Mouse (Mus musculus) left cerebral cortex, postnatal 36 days (tissue): ENCODE measurements around the gene Gspt2. TPM values are rescaled to one million over a fixed set of nuclear protein-coding genes. Genes with fewer than 3 reads are reported as not detected.
"Not testable (repeated sequence)": the region's sequence is repeated elsewhere in the genome, so short reads cannot be mapped to it uniquely, and the experiment has no call there.

ENCODE experiments used
- DNase-seq, 2 experiments: peaks; one replicate each; pipeline ENCODE4 v3.0.0; 2021 to 2022; ENCODE audit warnings: low spot score in 2 of 2, mixed read lengths in 1 of 2
- intact Hi-C: fragments of 180-260 bp; cut with DNase I; formaldehyde crosslinking; loops from one replicate; pipeline ENCODE4 v1.15.1; 2025
- total RNA-seq, 2 experiments: library from RNA; stranded (reverse); gene quantifications; 2 replicates each; pipeline ENCODE4 v1.2.3; 2021

Gspt2 gene
- total RNA-seq = 10 to 100 TPM; 29.4 to 35.2 TPM

DNA sequence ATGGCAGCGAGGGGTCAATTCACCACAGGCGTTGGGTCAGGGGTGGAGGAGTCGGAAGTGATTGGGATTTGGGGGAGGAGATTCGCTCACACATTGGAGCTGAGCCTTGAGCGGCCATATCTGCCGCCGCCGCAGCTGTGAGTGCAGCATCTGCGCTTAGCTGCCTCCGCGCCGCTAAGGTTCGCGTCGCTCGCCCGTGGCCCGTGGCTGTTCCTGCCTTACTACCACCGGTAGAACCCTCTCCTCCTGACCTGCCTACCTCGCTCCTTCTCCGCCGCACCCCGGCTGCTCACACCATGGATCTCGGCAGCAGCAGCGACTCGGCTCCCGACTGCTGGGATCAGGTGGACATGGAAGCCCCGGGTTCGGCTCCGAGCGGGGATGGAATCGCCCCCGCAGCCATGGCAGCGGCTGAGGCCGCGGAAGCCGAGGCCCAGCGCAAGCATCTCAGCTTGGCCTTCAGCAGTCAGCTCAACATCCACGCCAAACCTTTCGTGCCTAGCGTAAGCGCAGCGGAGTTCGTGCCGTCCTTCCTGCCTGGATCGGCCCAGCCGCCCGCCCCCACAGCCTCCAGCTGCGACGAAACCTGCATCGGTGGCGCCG lies at the start of gene Gspt2:
Gene Gspt2 (plus strand): TSS at position 109 of the 603 bp plus-strand sequence.
- intact Hi-C loops = loop anchor here (5.0 kb wide), 1 partner anchor 94 kb away; the partner anchor contains the start of gene Maged1
- DNase-seq = peak; percentile 62

DNA sequence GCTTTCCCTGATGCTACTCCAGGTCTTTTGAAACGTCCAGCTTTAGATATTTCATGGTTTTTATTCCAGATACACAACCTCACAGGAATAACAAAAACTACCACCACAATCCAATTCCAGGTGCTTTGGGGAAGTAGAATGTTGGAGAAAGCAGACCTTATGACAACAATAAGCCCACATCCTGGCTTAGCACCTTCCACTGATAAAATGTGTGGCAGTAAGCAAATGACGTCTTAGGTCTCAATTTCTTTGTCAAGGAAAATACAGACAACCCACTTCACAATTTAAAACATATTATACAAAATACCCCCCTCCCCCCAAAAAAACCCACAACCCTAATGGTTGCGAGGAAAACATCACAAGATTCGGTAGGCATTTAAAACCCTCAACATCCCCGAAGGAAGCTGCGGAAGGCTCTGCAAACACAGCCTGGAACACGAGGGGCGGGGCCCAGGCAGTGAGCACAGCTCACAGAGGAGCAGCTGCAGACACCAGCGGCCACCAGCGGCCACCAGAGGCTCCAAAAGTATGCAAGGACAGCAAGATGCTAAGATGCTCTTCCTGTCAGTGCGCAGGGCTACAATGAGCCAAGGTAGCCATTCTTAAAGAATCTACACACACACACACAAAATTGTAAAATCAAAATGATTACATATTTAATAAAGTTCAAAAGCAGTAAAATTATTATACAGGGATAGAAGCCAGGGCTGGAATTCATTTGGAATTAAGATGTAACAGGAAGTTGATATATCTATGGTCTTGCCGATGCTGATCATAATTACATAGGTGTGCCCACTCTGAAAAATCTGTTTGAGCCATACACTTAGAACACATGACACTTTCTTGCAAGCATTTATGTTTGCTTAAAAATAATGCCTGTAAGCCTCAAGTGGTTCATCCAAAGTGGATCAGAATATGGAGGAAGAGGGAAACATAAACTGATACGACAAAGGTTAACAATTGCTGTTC lies 10.8 kb upstream of the Gspt2 start:
- intact Hi-C loops = no loop called here
- DNase-seq = peak; percentile 32 to 34

DNA sequence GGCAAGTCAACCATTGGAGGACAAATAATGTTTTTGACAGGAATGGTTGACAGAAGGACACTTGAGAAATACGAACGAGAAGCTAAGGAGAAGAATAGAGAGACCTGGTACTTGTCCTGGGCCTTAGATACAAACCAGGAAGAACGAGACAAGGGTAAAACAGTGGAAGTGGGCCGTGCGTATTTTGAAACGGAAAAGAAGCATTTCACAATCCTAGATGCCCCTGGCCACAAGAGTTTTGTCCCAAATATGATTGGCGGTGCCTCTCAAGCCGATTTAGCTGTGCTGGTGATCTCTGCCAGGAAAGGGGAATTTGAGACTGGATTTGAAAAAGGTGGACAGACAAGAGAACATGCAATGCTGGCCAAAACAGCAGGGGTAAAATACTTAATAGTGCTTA lies 1.0 kb downstream of the Gspt2 start:
- intact Hi-C loops = loop anchor here (5.0 kb wide), 1 partner anchor 95 kb away; the partner anchor contains the start of gene Maged1
- no peak for DNase-seq

DNA sequence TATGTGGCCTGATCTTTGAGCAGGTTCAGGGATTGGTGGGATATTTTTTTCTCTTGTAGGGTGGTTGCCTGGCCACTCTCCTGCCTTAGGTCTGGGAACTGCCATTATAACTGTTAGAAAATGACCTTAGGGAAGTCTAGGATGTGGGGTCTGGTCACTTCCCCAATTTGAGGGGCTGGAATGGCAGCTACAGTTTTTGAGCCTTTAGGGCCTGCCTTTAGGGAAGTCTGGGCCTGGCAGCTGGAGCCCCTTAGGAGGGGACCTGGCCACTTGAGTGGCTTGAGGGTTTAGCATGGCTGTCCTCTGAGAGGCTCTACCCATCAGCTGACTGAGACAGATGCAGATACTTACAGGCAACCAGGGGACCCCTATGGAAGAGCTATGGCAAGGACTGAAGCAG lies 12.7 kb downstream of the Gspt2 start:
- no peak for DNase-seq
- intact Hi-C loops = no loop called here

DNA sequence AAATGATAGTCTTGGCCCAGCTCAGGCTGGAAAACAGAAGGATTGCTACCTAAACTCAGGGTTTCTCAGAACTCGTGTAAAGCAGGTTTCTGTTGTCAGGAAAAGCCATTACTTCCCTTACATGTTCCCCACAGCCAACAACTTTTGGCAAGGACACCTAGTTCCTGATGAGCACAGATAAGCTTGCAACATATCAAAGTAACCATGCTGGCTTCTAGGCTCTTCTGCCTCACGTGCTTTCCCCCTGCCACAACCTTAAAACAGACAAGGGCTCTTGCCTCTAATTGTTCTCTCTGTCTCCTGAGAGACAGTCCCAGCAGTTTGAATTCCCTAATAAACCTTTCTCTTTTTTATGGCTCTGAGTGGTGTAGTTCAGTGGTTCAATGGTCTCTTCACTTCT lies 21.9 kb downstream of the Gspt2 start:
- no peak for DNase-seq
- intact Hi-C loops = no loop called here

DNA sequence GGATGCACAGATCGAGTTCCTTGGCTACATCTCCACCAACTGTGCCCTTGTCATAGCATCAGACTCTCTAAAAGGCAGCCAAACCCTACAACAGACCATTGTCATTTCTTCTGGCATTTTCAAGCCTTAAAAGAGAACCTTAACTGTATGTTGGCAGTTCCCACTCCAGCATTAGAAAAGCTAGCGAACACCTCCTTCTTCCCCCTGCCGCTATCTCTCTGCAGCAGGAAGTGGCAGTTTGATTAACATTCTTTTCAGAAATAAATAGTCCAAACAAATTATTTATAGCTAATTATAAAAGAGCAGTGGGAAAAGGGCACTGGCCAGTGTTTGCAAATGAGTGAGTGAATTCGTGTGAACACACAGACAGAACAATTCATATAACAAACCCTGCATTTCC lies 34.9 kb downstream of the Gspt2 start:
- intact Hi-C loops = no loop called here
- no peak for DNase-seq

DNA sequence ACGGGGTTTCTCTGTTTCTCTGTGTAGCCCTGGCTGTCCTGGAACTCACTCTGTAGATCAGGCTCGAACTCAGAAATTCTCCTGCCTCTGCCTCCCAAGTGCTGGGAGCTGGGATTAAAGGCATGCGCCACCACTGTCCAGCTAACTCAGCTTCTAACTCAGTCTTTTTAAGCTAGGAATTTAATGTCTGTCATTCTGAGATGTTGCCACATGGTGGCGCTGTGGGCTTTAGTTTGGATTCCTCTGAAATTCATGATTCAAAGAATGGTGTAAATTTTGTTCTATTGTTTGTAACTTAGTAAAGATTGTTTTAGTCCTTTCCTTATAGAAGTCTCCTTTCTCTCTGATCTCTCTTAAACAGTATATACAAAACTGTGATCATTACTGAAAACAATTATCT lies 39.1 kb downstream of the Gspt2 start:
- intact Hi-C loops = no loop called here
- DNase-seq = peak; percentile 8 to 15

DNA sequence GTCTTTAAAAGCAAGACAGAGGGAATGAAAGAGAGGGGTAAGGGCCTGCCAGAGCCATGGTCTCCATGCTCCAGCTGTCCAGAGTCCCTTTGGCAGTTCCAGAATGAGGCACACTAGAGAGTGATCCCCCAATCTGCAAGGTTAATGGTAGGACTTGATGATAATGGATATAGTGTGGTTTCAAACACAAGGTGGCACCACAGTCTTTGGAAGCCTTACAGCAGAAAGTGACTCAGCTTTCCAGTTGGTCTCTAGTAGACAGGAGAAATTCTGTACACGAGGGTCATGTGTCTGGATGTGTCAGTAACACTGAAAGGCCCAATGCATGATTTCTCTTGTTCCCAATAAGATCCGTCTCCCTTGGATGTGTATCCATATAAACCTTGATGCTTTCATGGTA lies 45.7 kb downstream of the Gspt2 start:
- intact Hi-C loops, DNase-seq: not testable (repeated sequence)

DNA sequence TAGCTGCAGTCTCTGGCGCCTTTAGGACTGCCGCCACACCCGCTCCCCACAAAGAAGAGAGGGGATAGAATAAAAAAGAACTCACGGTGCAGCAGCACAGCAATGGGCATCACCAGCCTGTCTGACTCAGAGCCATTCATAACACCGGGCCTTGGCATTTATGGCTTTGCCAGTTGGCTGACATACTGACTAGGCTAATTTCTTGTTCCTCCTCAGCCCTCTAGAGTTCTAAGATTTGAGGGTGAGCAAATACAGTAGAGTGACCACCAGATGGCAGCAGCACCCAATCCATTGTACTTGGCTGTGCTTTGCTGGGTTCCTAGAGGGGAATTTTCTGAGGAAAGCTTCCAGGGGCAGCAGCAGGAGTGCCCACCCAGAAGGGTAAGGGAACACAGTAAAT lies 53.7 kb downstream of the Gspt2 start:
- intact Hi-C loops, DNase-seq: not testable (repeated sequence)

Other genes with a start within 250 kb of the Gspt2 start
- 100 to 1,000 TPM; 438 to 446 TPM for gene Maged1, start 93.9 kb upstream of the Gspt2 start, total RNA-seq
- gene Zxdb, start 88.5 kb downstream of the Gspt2 start, total RNA-seq = 10 to 100 TPM; 20.3 to 20.9 TPM